Mouse (Mus musculus): Measurements from ENCODE around the gene Tubb4b. TPM values are rescaled to one million over a fixed set of nuclear protein-coding genes. Genes with fewer than 3 reads are reported as not detected.
"Not testable (repeated sequence)": the region's sequence is repeated elsewhere in the genome, so short reads cannot be mapped to it uniquely, and the experiment has no call there.

Tubb4b gene
- total RNA-seq, 2 experiments from 2014 or later = 185 to 269 TPM

GRCm38 (mm10) chr2:25262795-25263622 lies 38.5 kb upstream of the Tubb4b start:
- peak overlapping the region; percentile 85 for H3K27ac ChIP-seq
- peak overlapping the region; percentile 91 for H3K4me3 ChIP-seq
- DNase-seq = peak; percentile 55
- intact Hi-C loops (cut with DNase I) = no loop called here
- no peak for TF ChIP-seq CTCF (IDR thresholded peaks at IDR 0.05)

GRCm38 (mm10) chr2:25262291-25262767 lies 37.8 kb upstream of the Tubb4b start, which contains the start of gene Tprn:
TSS of gene Tprn (plus strand) at chr2:25262618.
- intact Hi-C loops (cut with DNase I) = no loop called here
- H3K27ac ChIP-seq = peak within 1 kb of the TSS; percentile 85
- peak within 1 kb of the TSS; percentile 91 for H3K4me3 ChIP-seq
- no peak for TF ChIP-seq CTCF (IDR thresholded peaks at IDR 0.05)
- peak; percentile 97 for DNase-seq

GRCm38 (mm10) chr2:25261870-25262269 lies 37.4 kb upstream of the Tubb4b start:
- TF ChIP-seq CTCF (IDR thresholded peaks at IDR 0.05) = no peak
- no peak for DNase-seq
- intact Hi-C loops (cut with DNase I) = no loop called here
- Histone ChIP-seq H3K4me3 (peak overlapping the region; percentile 91), H3K27ac (peak overlapping the region; percentile 85)

- DNase-seq = no peak
- TF ChIP-seq CTCF (IDR thresholded peaks at IDR 0.05) = peak; percentile 65
- Histone ChIP-seq H3K4me3 (no peak overlapping the region), H3K27ac (no peak overlapping the region)
- intact Hi-C loops (cut with DNase I) = loop anchor here (5.0 to 10.0 kb wide), 2 partner anchors 73 to 134 kb away; partner anchors contain the start of gene Man1b1
These were observed 34.4 kb upstream of the Tubb4b start for GRCm38 (mm10) chr2:25258887-25259286.

GRCm38 (mm10) chr2:25257250-25257649 lies 32.7 kb upstream of the Tubb4b start:
- intact Hi-C loops (cut with DNase I) = loop anchor here (5.0 to 10.0 kb wide), 2 partner anchors 75 to 132 kb away; partner anchors contain the start of gene Man1b1
- H3K4me3 ChIP-seq, DNase-seq: not testable (repeated sequence)

GRCm38 (mm10) chr2:25256443-25257109 lies 32.1 kb upstream of the Tubb4b start:
- peak overlapping the region; percentile 86 for H3K4me3 ChIP-seq
- intact Hi-C loops (cut with DNase I) = loop anchor here (5.0 to 10.0 kb wide), 2 partner anchors 76 to 132 kb away; partner anchors contain the start of gene Man1b1
- not testable (repeated sequence) for DNase-seq
- peak; percentile 36 for TF ChIP-seq CTCF (IDR thresholded peaks at IDR 0.05)
- H3K27ac ChIP-seq = peak overlapping the region; percentile 97

More at GRCm38 (mm10) chr2:25257250-25257649, 32.7 kb upstream of the Tubb4b start:
- H3K27ac ChIP-seq = not testable (repeated sequence)

GRCm38 (mm10) chr2:25255284-25255779 lies 30.8 kb upstream of the Tubb4b start, which contains the start of gene Tmem203:
TSS of gene Tmem203 (plus strand) at chr2:25255439.
- intact Hi-C loops (cut with DNase I) = loop anchor here (1.0 to 10.0 kb wide), 4 partner anchors 27 to 131 kb away; partner anchors contain the start of gene Man1b1
- no peak for TF ChIP-seq CTCF (IDR thresholded peaks at IDR 0.05)
- DNase-seq = peak; percentile 89
- Histone ChIP-seq H3K27ac (peak within 1 kb of the TSS; percentile 97), H3K4me3 (peak within 1 kb of the TSS; percentile 86)

GRCm38 (mm10) chr2:25252331-25252730 lies 27.8 kb upstream of the Tubb4b start:
- intact Hi-C loops (cut with DNase I) = loop anchor here (10.0 kb wide), 1 partner anchor 128 kb away; no protein-coding TSS in a partner anchor
- H3K4me3 ChIP-seq = no peak overlapping the region
- no peak for DNase-seq
- peak; percentile 38 for TF ChIP-seq CTCF (IDR thresholded peaks at IDR 0.05)
- no peak overlapping the region for H3K27ac ChIP-seq

- no peak for DNase-seq
- TF ChIP-seq CTCF (IDR thresholded peaks at IDR 0.05) = no peak
- intact Hi-C loops (cut with DNase I) = no loop called here
These were observed 21.9 kb upstream of the Tubb4b start, which contains the start of gene AL732309.1 for GRCm38 (mm10) chr2:25246183-25247072. TSS of gene AL732309.1 (minus strand) at chr2:25246863.

GRCm38 (mm10) chr2:25244144-25244543 lies 19.6 kb upstream of the Tubb4b start:
- DNase-seq = no peak
- no peak overlapping the region for H3K4me3 ChIP-seq
- H3K27ac ChIP-seq = no peak overlapping the region
- no peak for TF ChIP-seq CTCF (IDR thresholded peaks at IDR 0.05)
- intact Hi-C loops (cut with DNase I) = no loop called here

More at GRCm38 (mm10) chr2:25246183-25247072, 21.9 kb upstream of the Tubb4b start, which contains the start of gene AL732309.1:
- H3K4me3 ChIP-seq = no peak within 1 kb of the TSS
- H3K27ac ChIP-seq = no peak within 1 kb of the TSS

GRCm38 (mm10) chr2:25243342-25243741 lies 18.8 kb upstream of the Tubb4b start:
- DNase-seq = no peak
- H3K27ac ChIP-seq = no peak overlapping the region
- H3K4me3 ChIP-seq = no peak overlapping the region
- intact Hi-C loops (cut with DNase I) = no loop called here
- no peak for TF ChIP-seq CTCF (IDR thresholded peaks at IDR 0.05)
